Mouse (Mus musculus) spleen, postnatal 14 days (tissue): ENCODE measurements around the gene Myo5c.

Source experiments
- DNase-seq, 2 experiments: peaks; one replicate each; pipeline ENCODE4 v3.0.0; 2021 to 2022; ENCODE audit warnings: low spot score in 2 of 2

The Myo5c gene

DNA sequence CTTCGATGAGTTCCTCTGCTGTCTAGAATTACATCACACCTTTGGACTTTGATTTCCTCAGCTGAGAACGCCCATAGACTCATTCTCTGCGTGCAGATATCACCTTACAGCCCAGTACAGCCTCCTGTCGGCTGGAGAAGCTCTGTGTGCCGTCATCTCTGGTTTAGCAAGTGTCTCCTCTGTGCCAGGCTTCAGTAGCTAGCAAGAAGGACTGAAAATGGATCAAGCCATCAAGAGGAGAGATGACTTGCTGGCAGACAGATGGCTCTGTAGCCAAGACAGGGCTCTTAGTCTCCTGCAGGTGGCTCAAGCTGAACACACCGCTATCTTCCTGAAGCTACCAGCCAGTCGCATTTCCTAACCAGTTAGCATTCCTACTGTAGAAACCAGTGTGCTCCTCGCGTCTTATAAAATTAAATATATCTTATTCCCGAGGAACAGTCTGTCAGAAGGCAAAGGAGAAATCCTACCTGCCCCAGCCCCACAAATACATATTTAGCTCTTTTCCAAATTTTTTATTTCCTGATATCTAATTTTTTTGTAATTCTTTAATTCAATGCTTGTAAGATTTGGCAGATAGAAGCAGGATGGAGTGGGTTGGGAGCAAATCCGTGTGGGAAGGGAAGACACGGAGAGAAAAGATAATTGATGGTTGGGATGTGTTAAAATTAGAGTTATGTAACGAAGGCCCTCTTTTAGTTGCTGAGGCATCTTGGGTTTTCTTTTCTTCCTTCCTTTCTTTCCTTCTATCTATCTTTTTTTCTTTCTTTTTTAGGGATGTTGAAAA lies 90.5 kb downstream of the Myo5c start:
- DNase-seq = no peak

DNA sequence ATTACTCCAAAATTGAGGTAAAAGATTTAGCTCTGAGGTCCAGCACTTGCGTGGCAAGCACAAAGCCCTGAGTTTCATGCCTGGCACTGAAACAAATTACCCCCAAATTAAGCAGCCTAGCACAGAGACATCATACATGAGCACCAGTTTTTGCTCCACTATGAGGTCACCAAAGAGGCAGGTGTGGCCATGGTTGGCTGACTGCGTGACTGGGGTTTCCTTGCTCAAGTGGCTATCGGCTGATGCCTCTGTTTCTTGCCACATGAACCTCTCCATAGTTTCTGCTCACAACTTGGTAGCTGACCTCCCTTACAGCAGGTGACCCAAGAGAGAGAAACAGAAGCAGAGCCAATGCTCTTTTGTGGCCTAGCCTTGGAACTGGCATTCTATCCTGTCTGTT lies 96.2 kb downstream of the Myo5c start:
- DNase-seq = no peak

DNA sequence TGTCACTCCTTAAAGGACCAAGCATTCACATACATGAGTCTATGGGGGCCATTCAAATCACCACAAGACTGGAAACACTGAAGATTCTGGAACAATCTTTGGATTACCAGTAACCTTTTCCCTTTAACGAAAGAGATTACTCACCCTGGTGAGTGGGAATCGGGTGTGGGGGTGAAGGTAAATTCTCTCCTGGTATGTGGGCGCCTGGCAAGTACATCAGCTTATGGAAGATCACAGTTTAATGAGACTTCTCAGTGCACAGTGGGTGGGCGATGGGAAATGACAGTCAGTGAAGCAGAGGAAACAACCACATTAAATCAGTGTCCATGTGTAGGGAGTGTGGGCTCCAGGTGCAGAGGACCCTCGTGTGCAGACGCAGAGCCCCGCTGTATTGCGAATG lies 99.0 kb downstream of the Myo5c start:
- no peak for DNase-seq

DNA sequence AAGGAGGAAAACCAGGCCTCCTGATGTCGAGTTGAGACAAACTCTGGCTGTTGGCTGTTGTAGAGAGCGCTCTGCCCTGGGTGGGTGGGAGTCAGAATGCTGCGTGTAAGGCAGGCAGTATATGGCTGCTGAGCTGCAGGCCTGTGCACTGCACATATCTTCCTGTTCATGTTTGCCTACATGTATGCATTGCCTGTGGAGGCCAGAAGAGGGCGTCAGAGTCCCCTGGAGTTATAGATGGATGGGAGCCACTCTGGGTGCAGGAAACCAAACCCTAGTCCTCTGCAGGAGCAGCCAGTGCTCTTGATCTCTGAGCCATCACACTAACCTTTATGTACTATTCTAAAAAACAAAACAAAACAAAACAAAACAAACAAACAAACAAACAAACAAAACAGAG lies 102.6 kb downstream of the Myo5c start:
- no peak for DNase-seq

DNA sequence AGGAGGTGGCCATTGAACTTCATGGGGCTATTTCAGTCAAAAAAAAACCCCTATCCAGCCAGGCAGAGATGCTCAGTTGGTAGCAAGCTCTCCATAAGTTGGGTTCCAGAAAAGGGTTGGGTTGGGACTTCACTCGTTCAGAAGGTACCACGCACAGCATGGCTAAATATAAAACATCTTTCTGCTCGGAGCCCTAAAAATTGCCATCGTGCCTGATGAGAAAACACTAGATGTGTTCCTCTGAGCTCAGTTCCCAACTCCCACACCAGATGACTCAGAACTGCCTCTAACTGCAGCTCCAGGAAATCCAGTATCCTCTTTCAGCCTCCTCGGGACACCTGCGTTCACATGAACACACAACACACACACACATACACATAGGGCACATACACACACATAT lies 106.2 kb downstream of the Myo5c start:
- no peak for DNase-seq

DNA sequence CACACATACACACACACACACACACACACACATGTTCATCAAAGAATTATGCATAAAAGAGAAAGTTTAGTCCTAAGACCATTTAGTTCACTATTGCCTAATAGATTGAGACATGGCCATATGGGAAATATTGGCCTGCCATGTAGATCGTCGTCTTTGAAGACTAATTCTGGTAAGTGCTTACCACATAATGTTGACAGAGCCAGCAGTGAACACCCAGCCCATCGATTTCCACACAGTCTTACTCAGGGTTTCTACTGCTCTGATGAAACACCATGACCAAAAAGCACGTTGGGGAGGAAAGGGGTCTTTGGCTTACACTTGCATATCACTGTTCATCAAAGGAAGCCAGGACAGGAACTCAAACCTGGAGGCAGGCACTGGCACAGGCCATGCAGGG lies 110.6 kb downstream of the Myo5c start:
- no peak for DNase-seq

DNA sequence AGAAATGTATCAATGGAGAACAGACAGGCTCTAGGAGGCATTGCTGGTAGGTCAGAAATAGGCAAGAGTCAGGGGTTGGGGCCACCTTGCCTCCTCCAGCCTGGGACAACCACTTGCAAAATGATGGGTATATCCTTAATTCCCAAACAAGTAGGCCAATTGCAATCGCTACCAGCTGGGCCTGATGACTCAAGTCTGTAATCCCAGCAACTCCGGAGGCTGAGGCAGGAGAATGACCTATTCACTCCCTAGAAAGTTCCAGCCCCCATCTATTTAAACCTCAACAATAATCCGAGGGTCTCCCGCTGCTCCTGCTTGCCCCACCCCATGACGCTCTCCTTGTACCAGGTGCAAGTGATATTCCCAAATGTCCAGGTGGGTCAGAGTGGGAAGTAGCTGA lies 115.6 kb downstream of the Myo5c start, which contains the start of gene Bcl2l10:
Gene Bcl2l10 (plus strand): TSS at position 301 of the 400 bp plus-strand sequence.
- no peak for DNase-seq

DNA sequence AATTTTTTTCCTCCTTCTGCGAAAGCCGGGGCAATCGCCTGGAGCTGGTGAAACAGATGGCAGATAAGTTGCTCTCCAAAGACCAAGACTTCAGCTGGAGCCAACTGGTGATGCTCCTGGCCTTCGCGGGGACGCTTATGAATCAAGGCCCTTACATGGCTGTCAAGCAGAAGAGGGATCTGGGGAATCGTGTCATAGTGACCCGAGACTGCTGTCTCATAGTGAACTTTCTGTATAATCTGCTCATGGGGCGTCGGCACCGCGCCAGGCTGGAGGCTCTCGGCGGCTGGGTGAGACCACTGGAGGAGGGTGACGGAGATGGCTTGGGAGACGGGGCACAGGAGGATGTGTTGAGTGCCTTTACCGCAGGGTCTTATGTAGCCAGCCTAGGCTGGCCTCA lies 116.2 kb downstream of the Myo5c start:
- no peak for DNase-seq

DNA sequence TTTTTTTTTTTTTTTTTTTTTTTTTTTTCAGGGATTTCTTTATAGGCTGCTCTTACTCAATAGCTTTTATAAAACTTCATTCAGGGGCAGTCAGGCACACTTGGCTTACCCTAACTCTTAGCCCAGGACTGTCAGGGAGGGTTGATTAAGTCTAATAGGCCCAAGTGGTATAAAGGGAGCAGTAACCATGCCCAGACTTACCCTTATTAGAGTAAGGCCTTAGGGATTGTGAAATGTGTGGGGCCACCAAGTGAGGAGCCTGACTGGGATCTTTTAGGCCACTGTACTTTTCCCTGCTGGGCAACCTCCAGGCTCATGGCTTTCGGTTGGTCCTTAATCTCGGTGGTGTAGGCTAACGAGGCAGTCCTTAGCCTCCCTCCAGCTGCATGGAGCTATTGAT lies 116.8 kb downstream of the Myo5c start:
- no peak for DNase-seq

DNA sequence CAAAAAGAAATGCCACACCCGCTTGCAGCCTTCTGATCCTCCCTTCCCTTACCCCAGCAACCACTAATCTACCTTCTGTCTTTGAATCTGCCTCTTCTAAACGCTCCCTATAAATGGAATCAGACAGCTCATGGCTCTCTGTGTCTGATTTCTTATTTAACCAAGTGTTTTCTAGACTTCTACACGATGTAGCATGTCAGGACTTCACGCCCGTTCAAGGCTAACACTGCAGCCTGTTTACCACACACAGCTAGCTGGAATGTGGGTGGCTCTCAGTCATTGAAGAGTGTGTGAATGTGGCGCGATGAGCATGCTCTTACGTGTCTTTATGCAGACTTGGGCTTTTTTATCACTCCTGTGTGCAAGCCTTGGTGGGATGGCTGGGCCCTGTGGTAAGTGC lies 121.3 kb downstream of the Myo5c start:
- no peak for DNase-seq
